ENCODE assay signal across 8 mouse cellular contexts in the genomic region with DNA sequence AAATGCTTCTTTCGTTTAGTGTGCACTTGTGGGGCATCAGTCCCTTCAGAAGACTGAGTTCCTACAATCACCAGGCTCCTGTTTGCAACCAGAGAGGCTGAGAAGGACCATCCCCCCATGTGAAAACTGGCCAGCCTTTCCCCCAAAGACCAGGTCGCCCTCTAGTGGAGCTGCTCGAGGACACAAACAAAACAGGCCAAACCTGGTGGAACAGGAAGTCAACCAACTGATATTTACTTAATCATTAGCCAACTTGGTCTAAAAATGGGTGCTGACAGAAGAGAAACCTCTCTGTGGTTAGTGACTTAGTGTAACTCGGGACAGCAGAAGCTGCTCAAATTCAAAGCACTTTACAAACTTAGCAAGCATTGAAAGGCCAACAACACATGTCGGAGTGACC. TPM values are rescaled to one million over a fixed set of nuclear protein-coding genes. Genes with fewer than 3 reads are reported as not detected.
DNase-seq lines count a peak whose midpoint lies in the region; ATAC-seq and TF ChIP-seq lines count a peak whose summit lies in the region.

No protein-coding gene starts in this region.

- 28% methylated on average over 5 of the region's 5 CpGs for WGBS in neural tube, embryonic 15.5 days
- 8% methylated on average over 5 of the region's 5 CpGs for WGBS in liver, postnatal 0 days (ENCODE audit: insufficient replicate concordance)

- no peaks in the 10 kb centered on the region for H3K27me3 ChIP-seq in neural tube, embryonic 15.5 days (replicated peaks)
- H3K27me3 ChIP-seq in liver, postnatal 0 days (ENCODE audit: insufficient read depth, low read length): no peaks in the 10 kb centered on the region

- peaks cover 15% of the 10 kb centered on the region for H3K4me1 ChIP-seq in neural tube, embryonic 15.5 days
- peaks cover 35% of the 10 kb centered on the region for H3K4me1 ChIP-seq in liver, postnatal 0 days (ENCODE audit: insufficient read depth)

- no peak overlapping the region for H3K9ac ChIP-seq in neural tube, embryonic 15.5 days (replicated peaks)
- H3K9ac ChIP-seq in liver, postnatal 0 days (replicated peaks): peak overlapping the region; percentile 36; the same call in 1 of the 2 replicates

- peak; percentile 76; the same call in 1 of the 2 replicates for TF ChIP-seq EP300 in liver, postnatal 0 days (IDR thresholded peaks at IDR 0.05; ENCODE audit: low read depth)

- no peak overlapping the region for H3K27ac ChIP-seq in neural tube, embryonic 15.5 days (replicated peaks)
- H3K27ac ChIP-seq in liver, postnatal 0 days (ENCODE audit: low read depth): peak overlapping the region; percentile 88

- no peaks in the 10 kb centered on the region for H3K36me3 ChIP-seq in neural tube, embryonic 15.5 days
- H3K36me3 ChIP-seq in liver, postnatal 0 days (replicated peaks; ENCODE audit: insufficient read depth, low read length): no peaks in the 10 kb centered on the region; the same call in 1 of the 2 replicates

- no peak for ATAC-seq in neural tube, embryonic 15.5 days (ENCODE audit: low FRiP score)
- ATAC-seq in granulocyte monocyte progenitor cell, adult 5-6 weeks (replicated peaks; ENCODE audit: poor library complexity, severe bottlenecking): peak; percentile 34
- no peak for ATAC-seq in liver, postnatal 0 days

- no peaks in the 10 kb centered on the region for H3K9me3 ChIP-seq in neural tube, embryonic 15.5 days (replicated peaks)
- no peaks in the 10 kb centered on the region for H3K9me3 ChIP-seq in liver, postnatal 0 days (ENCODE audit: low read length)

- peak; percentile 99 for TF ChIP-seq CTCF in liver, postnatal 0 days (IDR thresholded peaks at IDR 0.05; ENCODE audit: low read depth)

- no peak overlapping the region for H3K4me3 ChIP-seq in neural tube, embryonic 15.5 days (replicated peaks)
- no peak overlapping the region for H3K4me3 ChIP-seq in liver, postnatal 0 days (ENCODE audit: low read depth, low read length)

- DNase-seq in neural tube, embryonic 10.5 days (ENCODE audit: extremely low spot score, low spot score): peak; percentile 61
- DNase-seq in cerebellum, adult 11-12 months: peak; percentile 69
- DNase-seq in kidney, postnatal 25 days: peak; percentile 90 to 91
- peak; percentile 90 for DNase-seq in liver, postnatal 0 days
- DNase-seq in retina, postnatal 1 day: peak; percentile 78
- peak; percentile 55 to 62 for DNase-seq in thymus, postnatal 36 days

- no peak overlapping the region for H3K4me2 ChIP-seq in neural tube, embryonic 15.5 days
- peak overlapping the region; percentile 13 for H3K4me2 ChIP-seq in liver, postnatal 0 days (ENCODE audit: low read depth, low read length)

RNA-seq across cellular contexts. Expression of a gene that starts 2.8 kb away (rescaled TPM):
- polyA plus RNA-seq in neural tube, embryonic 15.5 days (2015; fragmentation: Nextera tagmentation; extraction: Ambion mirVana): 98.9 and 102 TPM in 2 replicates
- total RNA-seq in granulocyte monocyte progenitor cell, adult 5-6 weeks (2014; fragmentation: Nextera tagmentation): 50.5 and 65.3 TPM in 2 replicates
- total RNA-seq in granulocyte monocyte progenitor cell, adult 5-6 weeks (2017): 58.3 and 58.7 TPM in 2 replicates
- polyA plus RNA-seq in liver, postnatal 0 days (2015; fragmentation: Nextera tagmentation; extraction: Ambion mirVana): 59.9 and 62.7 TPM in 2 replicates

RNA-seq across cellular contexts. Expression of a gene that starts 3.2 kb away (rescaled TPM):
- 0.46 and 0.75 TPM in 2 replicates for polyA plus RNA-seq in neural tube, embryonic 15.5 days (2015; fragmentation: Nextera tagmentation; extraction: Ambion mirVana)
- 1.9 TPM in 1 of 2 replicates, not detected in the other for total RNA-seq in granulocyte monocyte progenitor cell, adult 5-6 weeks (2014; fragmentation: Nextera tagmentation)
- total RNA-seq in granulocyte monocyte progenitor cell, adult 5-6 weeks (2017): 1.0 TPM in 1 of 2 replicates, not detected in the other
- 1.3 and 1.4 TPM in 2 replicates for polyA plus RNA-seq in liver, postnatal 0 days (2015; fragmentation: Nextera tagmentation; extraction: Ambion mirVana)

RNA-seq across cellular contexts. Expression of a gene that starts 16.9 kb away (rescaled TPM):
- polyA plus RNA-seq in neural tube, embryonic 15.5 days (2015; fragmentation: Nextera tagmentation; extraction: Ambion mirVana): 30.5 and 30.9 TPM in 2 replicates
- total RNA-seq in granulocyte monocyte progenitor cell, adult 5-6 weeks (2014; fragmentation: Nextera tagmentation): 29.0 and 38.0 TPM in 2 replicates
- 37.2 TPM in 2 replicates for total RNA-seq in granulocyte monocyte progenitor cell, adult 5-6 weeks (2017)
- polyA plus RNA-seq in liver, postnatal 0 days (2015; fragmentation: Nextera tagmentation; extraction: Ambion mirVana): 19.9 and 20.7 TPM in 2 replicates

RNA-seq across cellular contexts. Expression of a gene that starts 18.4 kb away (rescaled TPM):
- polyA plus RNA-seq in neural tube, embryonic 15.5 days (2015; fragmentation: Nextera tagmentation; extraction: Ambion mirVana): 1.6 and 2.0 TPM in 2 replicates
- total RNA-seq in granulocyte monocyte progenitor cell, adult 5-6 weeks (2014; fragmentation: Nextera tagmentation): not detected in 2 replicates
- total RNA-seq in granulocyte monocyte progenitor cell, adult 5-6 weeks (2017): 2.4 TPM in 1 of 2 replicates, not detected in the other
- 1.8 and 4.6 TPM in 2 replicates for polyA plus RNA-seq in liver, postnatal 0 days (2015; fragmentation: Nextera tagmentation; extraction: Ambion mirVana)

RNA-seq across cellular contexts. Expression of a gene that starts 20.9 kb away (rescaled TPM):
- 214 and 228 TPM in 2 replicates for polyA plus RNA-seq in neural tube, embryonic 15.5 days (2015; fragmentation: Nextera tagmentation; extraction: Ambion mirVana)
- total RNA-seq in granulocyte monocyte progenitor cell, adult 5-6 weeks (2014; fragmentation: Nextera tagmentation): 534 and 592 TPM in 2 replicates
- total RNA-seq in granulocyte monocyte progenitor cell, adult 5-6 weeks (2017): 280 and 325 TPM in 2 replicates
- 162 and 180 TPM in 2 replicates for polyA plus RNA-seq in liver, postnatal 0 days (2015; fragmentation: Nextera tagmentation; extraction: Ambion mirVana)
